9 mouse cellular contexts compared by ENCODE assay signal in genomic region chr11:40775315-40776269, GRCm38 (mm10). TPM values are rescaled to one million over a fixed set of nuclear protein-coding genes. Genes with fewer than 3 reads are reported as not detected.
DNase-seq lines count a peak whose midpoint lies in the region; ATAC-seq lines count a peak whose summit lies in the region.
"Had no signal": no experiment of that assay in that cellular context is flagged by ENCODE, and none has a peak within 500 bp of the region (broad histone marks: within the 10 kb centered on the region; RNA-seq: fewer than 3 reads in every experiment).

No protein-coding gene starts in this region.

- no peak overlapping the region for H3K27ac ChIP-seq in embryonic facial prominence, embryonic 11.5 days (replicated peaks; ENCODE audit: low read depth, low read length)
- no peak overlapping the region for H3K27ac ChIP-seq in embryonic facial prominence, embryonic 10.5 days (replicated peaks)
- H3K27ac ChIP-seq in neural tube, embryonic 15.5 days (replicated peaks): no peak overlapping the region

- no peaks in the 10 kb centered on the region for H3K9me3 ChIP-seq in embryonic facial prominence, embryonic 11.5 days (replicated peaks; ENCODE audit: control insufficient read depth, low read length)
- H3K9me3 ChIP-seq in embryonic facial prominence, embryonic 10.5 days: no peaks in the 10 kb centered on the region
- H3K9me3 ChIP-seq in neural tube, embryonic 15.5 days (replicated peaks): no peaks in the 10 kb centered on the region
- H3K9me3 ChIP-seq: megakaryocyte, embryonic 14.5 days had no signal

- no peaks in the 10 kb centered on the region for H3K36me3 ChIP-seq in embryonic facial prominence, embryonic 11.5 days (replicated peaks; ENCODE audit: control insufficient read depth, insufficient read depth, low read depth, low read length)
- H3K36me3 ChIP-seq in embryonic facial prominence, embryonic 10.5 days (replicated peaks): no peaks in the 10 kb centered on the region
- H3K36me3 ChIP-seq in neural tube, embryonic 15.5 days: no peaks in the 10 kb centered on the region

- no peak overlapping the region for H3K9ac ChIP-seq in embryonic facial prominence, embryonic 11.5 days (replicated peaks; ENCODE audit: low read length)
- no peak overlapping the region for H3K9ac ChIP-seq in neural tube, embryonic 15.5 days (replicated peaks)

- no peak for ATAC-seq in embryonic facial prominence, embryonic 11.5 days (replicated peaks; ENCODE audit: insufficient number of reproducible peaks, low FRiP score, low TSS enrichment, low read depth)
- ATAC-seq in neural tube, embryonic 15.5 days (ENCODE audit: low FRiP score): no peak
- ATAC-seq in granulocyte monocyte progenitor cell, adult 5-6 weeks (replicated peaks; ENCODE audit: poor library complexity, severe bottlenecking): peak; percentile 69
- ATAC-seq in megakaryocyte progenitor cell, adult 5-6 weeks (replicated peaks; ENCODE audit: poor library complexity): peak; percentile 76

- no peaks in the 10 kb centered on the region for H3K27me3 ChIP-seq in embryonic facial prominence, embryonic 11.5 days (ENCODE audit: control insufficient read depth, insufficient read depth, low read length)
- no peaks in the 10 kb centered on the region for H3K27me3 ChIP-seq in embryonic facial prominence, embryonic 10.5 days (replicated peaks; ENCODE audit: low read depth, poor library complexity, severe bottlenecking)
- no peaks in the 10 kb centered on the region for H3K27me3 ChIP-seq in neural tube, embryonic 15.5 days (replicated peaks)

- 49% methylated on average over 12 of the region's 12 CpGs for WGBS in embryonic facial prominence, embryonic 11.5 days
- WGBS in embryonic facial prominence, embryonic 10.5 days: 49% methylated on average over 12 of the region's 12 CpGs
- 58% methylated on average over 12 of the region's 12 CpGs for WGBS in neural tube, embryonic 15.5 days

- H3K4me2 ChIP-seq in embryonic facial prominence, embryonic 11.5 days (ENCODE audit: low read depth, low read length): no peak overlapping the region
- no peak overlapping the region for H3K4me2 ChIP-seq in neural tube, embryonic 15.5 days

- peak; percentile 82 for DNase-seq in embryonic facial prominence, embryonic 11.5 days (ENCODE audit: low spot score)
- DNase-seq in embryonic facial prominence, embryonic 10.5 days (ENCODE audit: low spot score): no peak
- peak; percentile 14 for DNase-seq in neural tube, embryonic 10.5 days (ENCODE audit: extremely low spot score, low spot score)
- DNase-seq in right cerebral cortex, postnatal 36 days (ENCODE audit: low spot score in 2 of 2): no peak
- no peak for DNase-seq in spleen, postnatal 14 days (ENCODE audit: low spot score in 2 of 2)

- no peak overlapping the region for H3K4me3 ChIP-seq in embryonic facial prominence, embryonic 11.5 days (ENCODE audit: low read depth, low read length)
- no peak overlapping the region for H3K4me3 ChIP-seq in embryonic facial prominence, embryonic 10.5 days
- no peak overlapping the region for H3K4me3 ChIP-seq in neural tube, embryonic 15.5 days (replicated peaks)
- H3K4me3 ChIP-seq: megakaryocyte, embryonic 14.5 days had no signal

- no peaks in the 10 kb centered on the region for H3K4me1 ChIP-seq in embryonic facial prominence, embryonic 11.5 days (ENCODE audit: control insufficient read depth, insufficient read depth, low read length)
- H3K4me1 ChIP-seq in embryonic facial prominence, embryonic 10.5 days: no peaks in the 10 kb centered on the region
- 0 out of 2 replicates have a peak, but pooled peaks cover 2% of the 10 kb centered on the region for H3K4me1 ChIP-seq in neural tube, embryonic 15.5 days
- H3K4me1 ChIP-seq: megakaryocyte, embryonic 14.5 days had no signal

RNA-seq across cellular contexts. Expression of gene Ccng1, which starts 20.5 kb away (rescaled TPM):
- 45.5 and 47.0 TPM in 2 replicates for polyA plus RNA-seq in embryonic facial prominence, embryonic 11.5 days (2014; fragmentation: Nextera tagmentation; extraction: Ambion mirVana)
- 31.2 and 31.5 TPM in 2 replicates for polyA plus RNA-seq in embryonic facial prominence, embryonic 10.5 days (2016; fragmentation: Nextera tagmentation; extraction: Ambion mirVana)
- polyA plus RNA-seq in neural tube, embryonic 15.5 days (2015; fragmentation: Nextera tagmentation; extraction: Ambion mirVana): 40.0 and 43.3 TPM in 2 replicates
- 44.0 and 58.2 TPM in 2 replicates for total RNA-seq in granulocyte monocyte progenitor cell, adult 5-6 weeks (2014; fragmentation: Nextera tagmentation)
- 53.7 and 71.2 TPM in 2 replicates for total RNA-seq in granulocyte monocyte progenitor cell, adult 5-6 weeks (2017)
- total RNA-seq in megakaryocyte progenitor cell, adult 5-6 weeks (2015): 81.6 and 91.3 TPM in 2 replicates
- total RNA-seq in megakaryocyte progenitor cell, adult 5-6 weeks (2017): 53.9 and 61.4 TPM in 2 replicates

RNA-seq across cellular contexts. Expression of gene Nudcd2, which starts 42.1 kb away (rescaled TPM):
- polyA plus RNA-seq in embryonic facial prominence, embryonic 11.5 days (2014; fragmentation: Nextera tagmentation; extraction: Ambion mirVana): 240 and 270 TPM in 2 replicates
- polyA plus RNA-seq in embryonic facial prominence, embryonic 10.5 days (2016; fragmentation: Nextera tagmentation; extraction: Ambion mirVana): 222 and 227 TPM in 2 replicates
- polyA plus RNA-seq in neural tube, embryonic 15.5 days (2015; fragmentation: Nextera tagmentation; extraction: Ambion mirVana): 54.4 and 73.8 TPM in 2 replicates
- 77.5 and 108 TPM in 2 replicates for total RNA-seq in granulocyte monocyte progenitor cell, adult 5-6 weeks (2014; fragmentation: Nextera tagmentation)
- 176 and 201 TPM in 2 replicates for total RNA-seq in granulocyte monocyte progenitor cell, adult 5-6 weeks (2017)
- total RNA-seq in megakaryocyte progenitor cell, adult 5-6 weeks (2015): 122 and 135 TPM in 2 replicates
- 201 and 209 TPM in 2 replicates for total RNA-seq in megakaryocyte progenitor cell, adult 5-6 weeks (2017)

RNA-seq across cellular contexts. Expression of gene Hmmr, which starts 42.4 kb away (rescaled TPM):
- 63.2 and 71.1 TPM in 2 replicates for polyA plus RNA-seq in embryonic facial prominence, embryonic 11.5 days (2014; fragmentation: Nextera tagmentation; extraction: Ambion mirVana)
- 59.2 and 59.4 TPM in 2 replicates for polyA plus RNA-seq in embryonic facial prominence, embryonic 10.5 days (2016; fragmentation: Nextera tagmentation; extraction: Ambion mirVana)
- 5.0 and 13.3 TPM in 2 replicates for polyA plus RNA-seq in neural tube, embryonic 15.5 days (2015; fragmentation: Nextera tagmentation; extraction: Ambion mirVana)
- total RNA-seq in granulocyte monocyte progenitor cell, adult 5-6 weeks (2014; fragmentation: Nextera tagmentation): 11.1 and 27.0 TPM in 2 replicates
- 71.2 and 85.8 TPM in 2 replicates for total RNA-seq in granulocyte monocyte progenitor cell, adult 5-6 weeks (2017)
- total RNA-seq in megakaryocyte progenitor cell, adult 5-6 weeks (2015): 76.6 and 78.8 TPM in 2 replicates
- total RNA-seq in megakaryocyte progenitor cell, adult 5-6 weeks (2017): 83.6 and 88.2 TPM in 2 replicates

Comparison
In these comparisons a context has a peak if more than half of its experiments do, and no peak if none do; other contexts are left out.
1. DNase-seq: peak in embryonic facial prominence, embryonic 11.5 days (single experiment) and neural tube, embryonic 10.5 days (single experiment); none in embryonic facial prominence, embryonic 10.5 days (single experiment), right cerebral cortex, postnatal 36 days (0 of 2) and spleen, postnatal 14 days (0 of 2).
2. ATAC-seq: peak in granulocyte monocyte progenitor cell, adult 5-6 weeks (single experiment) and megakaryocyte progenitor cell, adult 5-6 weeks (single experiment); none in embryonic facial prominence, embryonic 11.5 days (single experiment) and neural tube, embryonic 15.5 days (single experiment).